Mouse (Mus musculus) forebrain, embryonic 14.5 days (tissue): ENCODE results near the gene Tas2r126. TPM values are rescaled to one million over a fixed set of nuclear protein-coding genes. Genes with fewer than 3 reads are reported as not detected.

Experiments used
- ATAC-seq: fragments of 200-750 bp; cut with Nextera tagmentation; 2 replicates; pipeline ENCODE4 v1.8.0; 2017; ENCODE audit warnings: mild to moderate bottlenecking, moderate library complexity
- DNase-seq: peaks from one replicate; pipeline ENCODE4 v3.0.0-alpha.2; 2015; ENCODE audit warnings: low spot score
- H3K27ac ChIP-seq: fragments of 300-500 bp; sonication (generic); 2 replicates; pipeline ENCODE4 v1.5.1; 2014; ENCODE audit warnings: low read depth, mild to moderate bottlenecking, control low read depth, low read length, moderate library complexity
- H3K27me3 ChIP-seq: fragments of 300-500 bp; sonication (generic); replicated peaks from 2 replicates; pipeline ENCODE4 v1.6.1; 2014; ENCODE audit warnings: low read length, control low read depth, mixed read lengths; ENCODE audit not compliant: control insufficient read depth, insufficient read depth
- H3K36me3 ChIP-seq: fragments of 300-500 bp; sonication (generic); 2 replicates; pipeline ENCODE4 v1.6.1; 2014; ENCODE audit warnings: low read length, control low read depth; ENCODE audit not compliant: control insufficient read depth, insufficient read depth
- H3K4me1 ChIP-seq: fragments of 300-500 bp; sonication (generic); 2 replicates; pipeline ENCODE4 v1.6.1; 2014; ENCODE audit warnings: antibody characterized with exemption, low read length, control low read depth; ENCODE audit not compliant: control insufficient read depth, insufficient read depth
- H3K4me2 ChIP-seq: fragments of 300-500 bp; sonication (generic); 2 replicates; pipeline ENCODE4 v1.6.1; 2014; ENCODE audit warnings: mild to moderate bottlenecking, control low read depth, low read length
- H3K4me3 ChIP-seq: fragments of 300-500 bp; sonication (generic); 2 replicates; pipeline ENCODE4 v1.5.1; 2014; ENCODE audit warnings: low read depth, low read length, control low read depth
- H3K9ac ChIP-seq: fragments of 300-500 bp; sonication (generic); 2 replicates; pipeline ENCODE4 v1.6.1; 2014; ENCODE audit warnings: mild to moderate bottlenecking, low read length, control low read depth, moderate library complexity
- H3K9me3 ChIP-seq: fragments of 300-500 bp; sonication (generic); replicated peaks from 2 replicates; pipeline ENCODE4 v1.6.1; 2016; ENCODE audit warnings: low read length, control low read depth, mixed read lengths; ENCODE audit not compliant: control insufficient read depth
- WGBS: fragments of 180-500 bp; shearing (Covaris S2); extraction: QIAGEN DNeasy Blood & Tissue Kit; methylation state at CpG from one replicate; pipeline ENCODE4 v1.1.7; 2014; 5-methylcytosine and 5-hydroxymethylcytosine counted together
- polyA plus RNA-seq: library from polyadenylated mRNA; unstranded; fragments of >200 nt; fragmentation: Nextera tagmentation; extraction: Ambion mirVana; gene quantifications from 2 replicates; pipeline ENCODE4 v1.2.1, GENCODE M21; 2014

The Tas2r126 gene
- polyA plus RNA-seq = not detected in 2 replicates

GRCm38 (mm10) chr6:42434446-42434845 lies at the start of gene Tas2r126:
Gene Tas2r126 (plus strand): TSS chr6:42434535.
- DNase-seq = no peak
- WGBS = 93% methylated on average over 6 of the region's 6 CpGs
- no peak for ATAC-seq

GRCm38 (mm10) chr6:42385635-42386034 lies 48.7 kb upstream of the Tas2r126 start:
- DNase-seq (no peak), ATAC-seq (no peak)
- 93% methylated on average over 4 of the region's 4 CpGs for WGBS
- no peak overlapping the region for H3K27ac ChIP-seq
- no peaks in the 10 kb centered on the region for H3K36me3 ChIP-seq
- no peak overlapping the region for H3K9ac ChIP-seq
- H3K27me3 ChIP-seq = no peaks in the 10 kb centered on the region
- no peak overlapping the region for H3K4me3 ChIP-seq
- no peak overlapping the region for H3K4me2 ChIP-seq
- no peaks in the 10 kb centered on the region for H3K9me3 ChIP-seq
- no peaks in the 10 kb centered on the region for H3K4me1 ChIP-seq

More at GRCm38 (mm10) chr6:42434446-42434845, at the start of gene Tas2r126:
- Histone ChIP-seq H3K4me2 (no peak within 1 kb of the TSS), H3K4me3 (no peak within 1 kb of the TSS), H3K27ac (no peak within 1 kb of the TSS), H3K27me3 (no peaks in the 10 kb centered on the region), H3K9me3 (no peaks in the 10 kb centered on the region), H3K4me1 (no peaks in the 10 kb centered on the region), H3K9ac (no peak within 1 kb of the TSS), H3K36me3 (no peaks in the 10 kb centered on the region)

- no peak overlapping the region for H3K4me2 ChIP-seq
- ATAC-seq = no peak
These were observed 42.5 kb upstream of the Tas2r126 start for GRCm38 (mm10) chr6:42391796-42392330.

GRCm38 (mm10) chr6:42395960-42396809 lies 38.1 kb upstream of the Tas2r126 start:
- DNase-seq = peak; percentile 24
- Histone ChIP-seq H3K4me3 (no peak overlapping the region), H3K4me1 (no peaks in the 10 kb centered on the region), H3K9me3 (no peaks in the 10 kb centered on the region), H3K4me2 (no peak overlapping the region), H3K27me3 (no peaks in the 10 kb centered on the region), H3K9ac (no peak overlapping the region), H3K36me3 (no peaks in the 10 kb centered on the region), H3K27ac (no peak overlapping the region)
- ATAC-seq = no peak
- WGBS = 72% methylated on average over 9 of the region's 9 CpGs

More at GRCm38 (mm10) chr6:42391796-42392330, 42.5 kb upstream of the Tas2r126 start:
- no peaks in the 10 kb centered on the region for H3K27me3 ChIP-seq
- DNase-seq = no peak
- H3K36me3 ChIP-seq = no peaks in the 10 kb centered on the region
- WGBS = 48% methylated on average over 2 of the region's 2 CpGs
- H3K9ac ChIP-seq = no peak overlapping the region
- H3K4me3 ChIP-seq = no peak overlapping the region
- H3K9me3 ChIP-seq = no peaks in the 10 kb centered on the region
- H3K27ac ChIP-seq = no peak overlapping the region
- no peaks in the 10 kb centered on the region for H3K4me1 ChIP-seq

- Histone ChIP-seq H3K27me3 (no peaks in the 10 kb centered on the region), H3K36me3 (no peaks in the 10 kb centered on the region), H3K9me3 (no peaks in the 10 kb centered on the region), H3K27ac (no peak overlapping the region), H3K4me3 (no peak overlapping the region), H3K9ac (no peak overlapping the region), H3K4me2 (no peak overlapping the region), H3K4me1 (no peaks in the 10 kb centered on the region)
- DNase-seq (no peak), ATAC-seq (no peak)
- 77% methylated on average over 3 of the region's 3 CpGs for WGBS
These were observed 37.2 kb upstream of the Tas2r126 start for GRCm38 (mm10) chr6:42397041-42397657.

GRCm38 (mm10) chr6:42398285-42398684 lies 36.0 kb upstream of the Tas2r126 start:
- DNase-seq (no peak), ATAC-seq (no peak)
- Histone ChIP-seq H3K36me3 (no peaks in the 10 kb centered on the region), H3K9ac (no peak overlapping the region), H3K27ac (no peak overlapping the region), H3K27me3 (no peaks in the 10 kb centered on the region), H3K9me3 (no peaks in the 10 kb centered on the region), H3K4me3 (no peak overlapping the region), H3K4me1 (no peaks in the 10 kb centered on the region), H3K4me2 (no peak overlapping the region)
- 85% methylated on average over 3 of the region's 3 CpGs for WGBS

GRCm38 (mm10) chr6:42398998-42399397 lies 35.3 kb upstream of the Tas2r126 start:
- no peak overlapping the region for H3K4me2 ChIP-seq
- H3K9me3 ChIP-seq = no peaks in the 10 kb centered on the region
- no peaks in the 10 kb centered on the region for H3K27me3 ChIP-seq
- no peak overlapping the region for H3K27ac ChIP-seq
- no peaks in the 10 kb centered on the region for H3K4me1 ChIP-seq
- no peaks in the 10 kb centered on the region for H3K36me3 ChIP-seq
- H3K4me3 ChIP-seq = no peak overlapping the region
- DNase-seq = no peak
- WGBS = 94% methylated on average over 1 of the region's 1 CpGs
- H3K9ac ChIP-seq = no peak overlapping the region
- ATAC-seq = no peak

- Histone ChIP-seq H3K4me3 (no peak within 1 kb of the TSS), H3K9ac (no peak within 1 kb of the TSS), H3K4me1 (no peaks in the 10 kb centered on the region), H3K27me3 (no peaks in the 10 kb centered on the region), H3K36me3 (no peaks in the 10 kb centered on the region), H3K27ac (no peak within 1 kb of the TSS), H3K4me2 (no peak within 1 kb of the TSS), H3K9me3 (no peaks in the 10 kb centered on the region)
- 84% methylated on average over 1 of the region's 1 CpGs for WGBS
- DNase-seq = no peak
- ATAC-seq = no peak
These were observed 34.4 kb upstream of the Tas2r126 start, which contains the start of gene Tas2r143 for GRCm38 (mm10) chr6:42399938-42400337. Gene Tas2r143 (plus strand): TSS chr6:42400238.

- DNase-seq = no peak
These were observed 29.2 kb upstream of the Tas2r126 start, which contains the start of gene Tas2r135 for GRCm38 (mm10) chr6:42405134-42405533. Gene Tas2r135 (plus strand): TSS chr6:42405434.

More at GRCm38 (mm10) chr6:42405134-42405533, 29.2 kb upstream of the Tas2r126 start, which contains the start of gene Tas2r135:
- no peaks in the 10 kb centered on the region for H3K36me3 ChIP-seq
- no peaks in the 10 kb centered on the region for H3K9me3 ChIP-seq
- H3K27ac ChIP-seq = no peak within 1 kb of the TSS
- no peak within 1 kb of the TSS for H3K4me2 ChIP-seq
- ATAC-seq = no peak
- H3K27me3 ChIP-seq = no peaks in the 10 kb centered on the region
- 91% methylated on average over 2 of the region's 2 CpGs for WGBS
- no peak within 1 kb of the TSS for H3K4me3 ChIP-seq
- no peaks in the 10 kb centered on the region for H3K4me1 ChIP-seq
- H3K9ac ChIP-seq = no peak within 1 kb of the TSS
